Mouse (Mus musculus) liver, adult 2 months (tissue): ENCODE measurements around the gene Sulf2.

Experiments used
- CTCF ChIP-seq: fragments of 200-500 bp; IDR thresholded peaks from 2 replicates; pipeline ENCODE4 v1.5.1; 2011; ENCODE audit warnings: low read depth, low read length, control low read depth
- POLR2A ChIP-seq: fragments of 200-500 bp; IDR thresholded peaks from 2 replicates; pipeline ENCODE4 v1.6.1; 2011; ENCODE audit warnings: low read length, control low read depth; ENCODE audit not compliant: insufficient read depth; ENCODE audit errors: extremely low read depth

GRCm38 (mm10) chr2:166126343-166126742, 29.1 kb downstream of the Sulf2 start:
- no peak for TF ChIP-seq POLR2A
- no peak for TF ChIP-seq CTCF
